8 mouse cellular contexts compared by ENCODE assay signal in genomic region chr1:143701736-143702135, GRCm38 (mm10). TPM values are rescaled to one million over a fixed set of nuclear protein-coding genes. Genes with fewer than 3 reads are reported as not detected.
DNase-seq lines count a peak whose midpoint lies in the region; ATAC-seq and TF ChIP-seq lines count a peak whose summit lies in the region.

No protein-coding gene starts in this region.

- no peaks in the 10 kb centered on the region for H3K9me3 ChIP-seq in heart, embryonic 11.5 days (replicated peaks; ENCODE audit: control insufficient read depth, low read length)
- H3K9me3 ChIP-seq in CH12.LX (replicated peaks; ENCODE audit: low read length): no peaks in the 10 kb centered on the region
- H3K9me3 ChIP-seq in forebrain, embryonic 13.5 days (replicated peaks): no peaks in the 10 kb centered on the region
- no peaks in the 10 kb centered on the region for H3K9me3 ChIP-seq in liver, postnatal 0 days (ENCODE audit: low read length)

- in situ Hi-C loops in CH12.LX (cut with MboI; ENCODE audit: low pct_ligation_motif_present, low pct_unique_long_range_greater_than_20kb, low sequenced_read_pairs): no loop called here

- H3K4me2 ChIP-seq in heart, embryonic 11.5 days: peak overlapping the region; percentile 74
- peak overlapping the region; percentile 86 for H3K4me2 ChIP-seq in CH12.LX (ENCODE audit: insufficient read depth, low read depth, poor library complexity, severe bottlenecking)
- H3K4me2 ChIP-seq in forebrain, embryonic 13.5 days: peak overlapping the region; percentile 76
- H3K4me2 ChIP-seq in liver, postnatal 0 days (ENCODE audit: low read depth, low read length): peak overlapping the region; percentile 83

- H3K36me3 ChIP-seq in heart, embryonic 11.5 days (ENCODE audit: control insufficient read depth, insufficient read depth, low read length): peaks cover 6% of the 10 kb centered on the region; the same call in 1 of the 2 replicates
- H3K36me3 ChIP-seq in CH12.LX (replicated peaks in 1 of 2; ENCODE audit: control insufficient read depth in 1 of 2, insufficient read depth in 1 of 2, low read length in 1 of 2): peaks cover 8 to 23% of the 10 kb centered on the region in 2 experiments
- peaks cover 15% of the 10 kb centered on the region for H3K36me3 ChIP-seq in forebrain, embryonic 13.5 days (ENCODE audit: poor library complexity, severe bottlenecking)
- H3K36me3 ChIP-seq in liver, postnatal 0 days (replicated peaks; ENCODE audit: insufficient read depth, low read length): peaks cover 12% of the 10 kb centered on the region; the same call in 1 of the 2 replicates

- TF ChIP-seq EP300 in CH12.LX (IDR thresholded peaks at IDR 0.05; ENCODE audit: low read length): no peak
- TF ChIP-seq EP300 in liver, postnatal 0 days (IDR thresholded peaks at IDR 0.05; ENCODE audit: low read depth): no peak

- no peak for TF ChIP-seq POLR2A in CH12.LX (IDR thresholded peaks at IDR 0.05; ENCODE audit: low read depth, low read length)

- H3K4me3 ChIP-seq in heart, embryonic 11.5 days (ENCODE audit: low read depth, low read length): peak overlapping the region; percentile 83
- H3K4me3 ChIP-seq in CH12.LX (replicated peaks in 1 of 3; ENCODE audit: low read depth in 2 of 3, low read length in 2 of 3, poor library complexity in 1 of 3): peak overlapping the region; percentile 90 to 97 (median 92)
- peak overlapping the region; percentile 88 for H3K4me3 ChIP-seq in forebrain, embryonic 13.5 days
- H3K4me3 ChIP-seq in liver, postnatal 0 days (ENCODE audit: low read depth, low read length): peak overlapping the region; percentile 90

- H3K27ac ChIP-seq in heart, embryonic 11.5 days (ENCODE audit: low read depth, low read length): peak overlapping the region; percentile 91; the same call in 1 of the 2 replicates
- H3K27ac ChIP-seq in CH12.LX (ENCODE audit: insufficient read depth, low read depth): no peak overlapping the region
- H3K27ac ChIP-seq in forebrain, embryonic 13.5 days: peak overlapping the region; percentile 91
- H3K27ac ChIP-seq in liver, postnatal 0 days (ENCODE audit: low read depth): peak overlapping the region; percentile 98

- TF ChIP-seq CTCF in CH12.LX (conservative IDR thresholded peaks at IDR 0.05 in 1 of 2, IDR thresholded peaks at IDR 0.05 in 1 of 2; ENCODE audit: low read depth in 2 of 2, low read length in 2 of 2): no peak
- TF ChIP-seq CTCF in liver, postnatal 0 days (IDR thresholded peaks at IDR 0.05; ENCODE audit: low read depth): no peak

- ATAC-seq in heart, embryonic 11.5 days (replicated peaks; ENCODE audit: insufficient number of reproducible peaks, low FRiP score, low TSS enrichment): no peak
- no peak for ATAC-seq in forebrain, embryonic 13.5 days
- ATAC-seq in liver, postnatal 0 days: no peak
- no peak for ATAC-seq in inflammation-experienced regulatory T-cells, adult 6 months

- no peaks in the 10 kb centered on the region for H3K27me3 ChIP-seq in heart, embryonic 11.5 days (ENCODE audit: control insufficient read depth, insufficient read depth, low read length)
- H3K27me3 ChIP-seq in CH12.LX (replicated peaks): peaks cover 11% of the 10 kb centered on the region
- H3K27me3 ChIP-seq in forebrain, embryonic 13.5 days: no peaks in the 10 kb centered on the region
- H3K27me3 ChIP-seq in liver, postnatal 0 days (ENCODE audit: insufficient read depth, low read length): no peaks in the 10 kb centered on the region

- DNase-seq in heart, adult 18-20 months: no peak
- peak; percentile 9 for DNase-seq in CH12.LX (ENCODE audit: extremely low read depth)
- no peak for DNase-seq in liver, postnatal 0 days
- no peak for DNase-seq in T-cell, adult 2 months (ENCODE audit: low spot score)
- no peak for DNase-seq in kidney, adult 8-10 months

- H3K79me2 ChIP-seq in CH12.LX (replicated peaks; ENCODE audit: control insufficient read depth, extremely low read depth, insufficient read depth, poor library complexity, severe bottlenecking): peaks cover 50% of the 10 kb centered on the region

- H3K9ac ChIP-seq in heart, embryonic 11.5 days (ENCODE audit: low read depth, low read length): peak overlapping the region; percentile 95
- peak overlapping the region; percentile 96 for H3K9ac ChIP-seq in CH12.LX (ENCODE audit: insufficient read depth, low read depth)
- H3K9ac ChIP-seq in forebrain, embryonic 13.5 days: peak overlapping the region; percentile 87
- peak overlapping the region; percentile 94 for H3K9ac ChIP-seq in liver, postnatal 0 days (replicated peaks)

- H3K4me1 ChIP-seq in heart, embryonic 11.5 days (ENCODE audit: control insufficient read depth, insufficient read depth, low read length): no peaks in the 10 kb centered on the region; the same call in 1 of the 2 replicates
- H3K4me1 ChIP-seq in CH12.LX (ENCODE audit: control insufficient read depth in 1 of 2, insufficient read depth in 2 of 2): peaks cover 0 to 12% of the 10 kb centered on the region in 2 experiments; a peak in 1 of 4 replicates
- H3K4me1 ChIP-seq in forebrain, embryonic 13.5 days: peaks cover 24% of the 10 kb centered on the region
- no peaks in the 10 kb centered on the region; the same call in 1 of the 2 replicates for H3K4me1 ChIP-seq in liver, postnatal 0 days (ENCODE audit: insufficient read depth)

- TF ChIP-seq RAD21 in CH12.LX (IDR thresholded peaks at IDR 0.05; ENCODE audit: low read depth, low read length): no peak

- under 1% methylated on average over 13 of the region's 13 CpGs for WGBS in heart, embryonic 11.5 days (ENCODE audit: insufficient replicate concordance)
- WGBS in forebrain, embryonic 13.5 days: 0% methylated on average over 13 of the region's 13 CpGs
- 0% methylated on average over 13 of the region's 13 CpGs for WGBS in liver, postnatal 0 days (ENCODE audit: insufficient replicate concordance)

- dilution Hi-C loops in CH12.LX (cut with MboI; ENCODE audit: extremely low pct_ligation_motif_present, extremely low pct_unique_long_range_greater_than_20kb, low sequenced_read_pairs): no loop called here

TF ChIP-seq in CH12.LX, 34 proteins besides CTCF, POLR2A, EP300 and RAD21:
- TF ChIP-seq ZMIZ1 (IDR thresholded peaks at IDR 0.05; ENCODE audit: low read depth, low read length): no peak
- peak; percentile 64 for TF ChIP-seq SIN3A (IDR thresholded peaks at IDR 0.05; ENCODE audit: low read length)
- peak; percentile 71; the same call in 1 of the 2 replicates for TF ChIP-seq CHD1 (IDR thresholded peaks at IDR 0.05; ENCODE audit: low read depth, low read length)
- 0 out of 2 replicates have a peak, but pooled peaks have one; percentile 2 for TF ChIP-seq IRF4 (IDR thresholded peaks at IDR 0.05; ENCODE audit: low read depth, low read length)
- TF ChIP-seq ZNF384 (IDR thresholded peaks at IDR 0.05; ENCODE audit: low read depth, low read length): no peak
- no peak for TF ChIP-seq ETS1 (conservative IDR thresholded peaks at IDR 0.05; ENCODE audit: low read depth, low read length)

RNA-seq across cellular contexts. Expression of gene Cdc73, which starts 1.0 kb away (rescaled TPM):
- 17.8 and 19.4 TPM in 2 replicates for polyA plus RNA-seq in heart, embryonic 11.5 days (2014; fragmentation: Nextera tagmentation; extraction: Ambion mirVana)
- total RNA-seq in heart, adult 18-20 months (2021): 10 to 100 TPM; 54.2 to 54.9 TPM
- 13.4 and 16.7 TPM in 2 replicates for total RNA-seq in CH12.LX (2012; rRNA removed)
- 18.0 and 21.5 TPM in 2 replicates for total RNA-seq in CH12.LX (2014; rRNA removed)
- 84.8 and 85.0 TPM in 2 replicates for polyA plus RNA-seq in CH12.LX (2012; ENCODE audit: insufficient read length, low read depth)
- polyA plus RNA-seq in forebrain, embryonic 13.5 days (2015; fragmentation: Nextera tagmentation; extraction: Ambion mirVana): 24.0 and 30.6 TPM in 2 replicates
- polyA plus RNA-seq in liver, postnatal 0 days (2015; fragmentation: Nextera tagmentation; extraction: Ambion mirVana): 8.1 and 8.2 TPM in 2 replicates
- 10 to 100 TPM; 17.7 to 21.5 (median 17.9) TPM for polyA plus RNA-seq in inflammation-experienced regulatory T-cells, adult 6 months (2017; shearing (Covaris generic))

RNA-seq across cellular contexts. Expression of gene Glrx2, which starts 14.4 kb away (rescaled TPM):
- polyA plus RNA-seq in heart, embryonic 11.5 days (2014; fragmentation: Nextera tagmentation; extraction: Ambion mirVana): 66.8 and 70.3 TPM in 2 replicates
- 10 to 100 TPM; 77.6 to 77.8 TPM for total RNA-seq in heart, adult 18-20 months (2021)
- total RNA-seq in CH12.LX (2012; rRNA removed): 31.6 and 32.9 TPM in 2 replicates
- 28.0 and 30.3 TPM in 2 replicates for total RNA-seq in CH12.LX (2014; rRNA removed)
- polyA plus RNA-seq in CH12.LX (2012; ENCODE audit: insufficient read length, low read depth): 51.4 and 63.6 TPM in 2 replicates
- polyA plus RNA-seq in forebrain, embryonic 13.5 days (2015; fragmentation: Nextera tagmentation; extraction: Ambion mirVana): 161 and 192 TPM in 2 replicates
- 64.8 and 70.2 TPM in 2 replicates for polyA plus RNA-seq in liver, postnatal 0 days (2015; fragmentation: Nextera tagmentation; extraction: Ambion mirVana)
- 10 to 100 TPM; 38.7 to 54.4 (median 40.4) TPM for polyA plus RNA-seq in inflammation-experienced regulatory T-cells, adult 6 months (2017; shearing (Covaris generic))
